Mouse (Mus musculus): ENCODE data around the gene Plcb4. TPM values are rescaled to one million over a fixed set of nuclear protein-coding genes. Genes with fewer than 3 reads are reported as not detected.

The Plcb4 gene
- polyA plus RNA-seq, 1 experiment from 2014 or later, result 32.8 TPM

DNA sequence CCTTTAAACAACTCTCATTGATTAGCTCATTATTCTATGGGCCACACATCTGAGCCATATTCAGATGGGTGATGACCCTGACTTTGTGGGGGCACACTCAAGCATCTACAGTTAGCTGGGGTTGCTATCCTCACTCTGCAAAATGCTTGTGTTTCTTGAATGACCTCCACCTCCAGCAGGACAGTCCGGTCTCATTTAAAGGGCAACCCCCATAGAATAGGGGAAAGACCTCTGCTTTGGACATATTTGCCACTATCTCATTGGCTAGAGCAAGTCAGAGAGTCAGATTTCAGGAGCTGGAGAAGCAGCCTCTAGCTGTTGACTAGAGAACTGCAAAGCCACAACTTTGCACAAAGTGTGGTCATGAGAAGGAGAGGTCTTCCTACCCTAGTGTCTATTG lies 340.6 kb downstream of the Plcb4 start:
- Histone ChIP-seq H3K9me3 (no peaks in the 10 kb centered on the region), H3K27ac (no peak overlapping the region), H3K9ac (no peak overlapping the region), H3K27me3 (replicated peaks) (no peaks in the 10 kb centered on the region), H3K36me3 (no peaks in the 10 kb centered on the region; the same call in 1 of the 2 replicates), H3K4me1 (0 out of 2 replicates have a peak, but pooled peaks cover 2% of the 10 kb centered on the region), H3K4me3 (no peak overlapping the region), H3K4me2 (replicated peaks) (no peak overlapping the region)
- ATAC-seq (ENCODE audit: low FRiP score, low read depth), result no peak
- 79% methylated on average over 1 of the region's 1 CpGs for WGBS

DNA sequence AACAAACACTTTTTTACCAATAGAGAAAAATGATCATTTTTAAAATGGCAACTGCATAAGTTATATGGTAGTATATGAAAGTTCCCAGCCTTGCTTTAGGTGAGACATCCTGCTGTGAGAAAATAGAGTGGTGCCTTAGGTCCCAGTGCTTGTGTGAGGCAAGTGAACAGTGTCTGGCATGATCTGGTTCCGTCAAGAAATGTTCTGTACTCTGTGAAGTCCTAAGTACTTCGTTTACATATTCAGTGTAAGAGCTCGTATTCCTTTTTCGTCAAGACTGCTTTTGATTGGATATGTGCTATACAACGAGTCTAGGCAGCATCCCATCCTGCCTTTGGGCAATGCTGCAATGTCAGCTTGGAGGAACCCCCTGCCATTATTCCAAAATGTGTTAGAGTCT lies 342.1 kb downstream of the Plcb4 start:
- H3K36me3 ChIP-seq, result no peaks in the 10 kb centered on the region; the same call in 1 of the 2 replicates
- 0 out of 2 replicates have a peak, but pooled peaks cover 2% of the 10 kb centered on the region for H3K4me1 ChIP-seq
- H3K27me3 ChIP-seq (replicated peaks), result no peaks in the 10 kb centered on the region
- 80% methylated on average over 5 of the region's 5 CpGs for WGBS
- no peaks in the 10 kb centered on the region for H3K9me3 ChIP-seq
- ATAC-seq (ENCODE audit: low FRiP score, low read depth), result no peak
- no peak overlapping the region for H3K4me3 ChIP-seq
- no peak overlapping the region for H3K4me2 ChIP-seq (replicated peaks)
- no peak overlapping the region for H3K27ac ChIP-seq
- no peak overlapping the region for H3K9ac ChIP-seq

DNA sequence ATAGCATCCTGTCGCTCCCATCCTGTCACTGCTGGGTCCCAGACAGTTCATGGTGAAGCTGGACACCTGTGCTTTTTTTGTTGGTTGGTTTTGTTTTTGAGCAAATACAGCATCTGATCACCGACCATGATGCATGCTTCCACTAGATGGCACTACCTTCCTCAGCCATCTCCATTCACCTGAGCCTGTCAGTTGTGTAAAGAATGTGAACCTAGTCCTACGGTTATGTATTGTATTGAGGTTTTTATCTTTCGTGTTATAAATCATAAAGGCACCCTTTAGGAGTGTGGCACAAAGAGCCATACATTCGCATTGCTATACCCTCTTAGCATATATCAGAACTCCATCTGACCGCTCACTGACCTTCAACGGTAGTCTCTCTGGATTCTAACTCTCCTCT lies 343.3 kb downstream of the Plcb4 start:
- H3K27me3 ChIP-seq (replicated peaks), result no peaks in the 10 kb centered on the region
- H3K4me2 ChIP-seq (replicated peaks), result no peak overlapping the region
- peak; percentile 48 for ATAC-seq (ENCODE audit: low FRiP score, low read depth)
- H3K9me3 ChIP-seq, result no peaks in the 10 kb centered on the region
- H3K4me3 ChIP-seq, result no peak overlapping the region
- H3K9ac ChIP-seq, result no peak overlapping the region
- H3K4me1 ChIP-seq, result 0 out of 2 replicates have a peak, but pooled peaks cover 2% of the 10 kb centered on the region
- 57% methylated on average over 7 of the region's 7 CpGs for WGBS
- H3K36me3 ChIP-seq, result no peaks in the 10 kb centered on the region; the same call in 1 of the 2 replicates
- H3K27ac ChIP-seq, result no peak overlapping the region

GRCm38 (mm10) chr2:136003836-136004235 lies 345.0 kb downstream of the Plcb4 start:
- no peak for ATAC-seq (ENCODE audit: low FRiP score, low read depth)
- H3K27ac ChIP-seq, result no peak overlapping the region
- H3K4me1 ChIP-seq, result no peaks in the 10 kb centered on the region
- 73% methylated on average over 1 of the region's 1 CpGs for WGBS
- H3K27me3 ChIP-seq (replicated peaks), result no peaks in the 10 kb centered on the region
- H3K36me3 ChIP-seq, result no peaks in the 10 kb centered on the region; the same call in 1 of the 2 replicates
- no peak overlapping the region for H3K4me3 ChIP-seq
- H3K9me3 ChIP-seq, result no peaks in the 10 kb centered on the region
- H3K9ac ChIP-seq, result no peak overlapping the region
- H3K4me2 ChIP-seq (replicated peaks), result no peak overlapping the region

DNA sequence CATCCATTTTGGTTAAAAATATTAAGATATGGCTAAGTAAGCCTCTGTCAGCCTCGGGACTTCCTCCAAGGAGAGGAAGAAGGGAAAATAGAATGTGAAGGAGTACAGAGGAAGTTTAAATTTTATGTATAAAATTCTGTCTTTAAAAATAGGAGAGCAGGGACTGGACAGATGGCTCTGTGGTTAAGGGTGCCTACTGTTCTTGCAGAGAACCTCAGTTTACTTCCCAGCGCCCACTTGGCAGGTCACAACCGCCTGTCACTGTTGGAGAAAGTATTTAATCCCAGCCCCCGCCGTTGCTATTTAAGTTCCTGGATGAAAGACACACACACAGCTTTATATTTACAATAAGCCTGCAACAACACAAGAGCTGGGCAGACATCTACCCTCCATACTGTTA lies 347.5 kb downstream of the Plcb4 start:
- no peak overlapping the region for H3K4me2 ChIP-seq (replicated peaks)
- no peaks in the 10 kb centered on the region for H3K27me3 ChIP-seq (replicated peaks)
- no peak overlapping the region for H3K27ac ChIP-seq
- no peak for ATAC-seq (ENCODE audit: low FRiP score, low read depth)
- H3K9me3 ChIP-seq, result no peaks in the 10 kb centered on the region
- no peak overlapping the region for H3K9ac ChIP-seq
- 94% methylated on average over 5 of the region's 5 CpGs for WGBS
- no peaks in the 10 kb centered on the region; the same call in 1 of the 2 replicates for H3K36me3 ChIP-seq
- H3K4me3 ChIP-seq, result no peak overlapping the region
- no peaks in the 10 kb centered on the region for H3K4me1 ChIP-seq

DNA sequence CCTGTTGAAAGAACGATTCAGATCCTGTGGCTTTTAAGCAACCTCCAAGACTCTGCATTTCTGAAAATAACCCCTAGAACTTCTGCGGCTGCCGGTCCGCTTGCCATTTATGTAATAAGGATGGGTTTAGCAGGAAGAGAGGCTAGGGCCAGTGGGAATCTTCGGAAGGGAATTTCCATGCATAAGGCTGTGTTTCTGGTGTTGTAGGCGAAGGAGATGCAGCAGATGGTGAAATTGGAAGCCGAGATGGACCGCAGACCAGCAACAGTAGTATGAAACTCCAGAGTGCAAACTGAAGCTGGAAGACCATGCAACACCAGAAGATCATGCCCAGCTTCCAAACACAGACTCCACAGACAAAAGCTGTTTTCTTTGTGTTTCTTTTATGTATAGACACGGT lies 353.9 kb downstream of the Plcb4 start:
- no peaks in the 10 kb centered on the region for H3K27me3 ChIP-seq (replicated peaks)
- no peak for ATAC-seq (ENCODE audit: low FRiP score, low read depth)
- H3K27ac ChIP-seq, result no peak overlapping the region
- WGBS, result 90% methylated on average over 9 of the region's 9 CpGs
- no peaks in the 10 kb centered on the region for H3K36me3 ChIP-seq
- H3K4me1 ChIP-seq, result no peaks in the 10 kb centered on the region
- no peak overlapping the region for H3K4me3 ChIP-seq
- H3K9ac ChIP-seq, result no peak overlapping the region
- no peak overlapping the region for H3K4me2 ChIP-seq (replicated peaks)
- H3K9me3 ChIP-seq, result no peaks in the 10 kb centered on the region

DNA sequence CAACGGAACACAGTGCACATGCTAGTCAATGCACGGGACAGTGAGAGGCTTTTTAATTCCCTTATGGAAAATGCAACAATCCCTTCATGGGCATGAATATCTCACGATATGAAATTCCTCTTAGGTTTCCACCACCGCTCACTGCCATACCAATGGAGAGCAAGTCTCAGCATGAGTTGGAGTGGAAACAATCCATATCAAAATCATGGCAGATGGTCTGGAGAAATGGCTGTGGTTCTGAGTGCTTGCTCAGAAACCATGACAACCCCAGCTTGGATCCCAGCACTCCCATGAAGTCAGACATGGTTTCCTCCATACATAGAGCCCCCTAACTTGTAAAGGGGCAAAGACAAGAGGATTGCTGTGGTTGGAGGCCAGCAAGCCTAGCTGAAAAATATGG lies 389.7 kb downstream of the Plcb4 start:
- 88% methylated on average over 4 of the region's 4 CpGs for WGBS
- Histone ChIP-seq H3K36me3 (no peaks in the 10 kb centered on the region), H3K4me2 (replicated peaks) (no peak overlapping the region), H3K9ac (no peak overlapping the region), H3K9me3 (no peaks in the 10 kb centered on the region), H3K27ac (no peak overlapping the region), H3K4me3 (no peak overlapping the region), H3K4me1 (peaks cover 3% of the 10 kb centered on the region), H3K27me3 (replicated peaks) (no peaks in the 10 kb centered on the region)
- no peak for ATAC-seq (ENCODE audit: low FRiP score, low read depth)

GRCm38 (mm10) chr2:136050793-136051615 lies 392.2 kb downstream of the Plcb4 start:
- Histone ChIP-seq H3K9me3 (no peaks in the 10 kb centered on the region), H3K4me3 (peak overlapping the region; percentile 34), H3K27ac (peak overlapping the region; percentile 87), H3K4me2 (replicated peaks) (peak overlapping the region; percentile 59), H3K27me3 (replicated peaks) (no peaks in the 10 kb centered on the region), H3K9ac (peak overlapping the region; percentile 57), H3K4me1 (peaks cover 3% of the 10 kb centered on the region), H3K36me3 (no peaks in the 10 kb centered on the region)
- WGBS, result 14% methylated on average over 27 of the region's 27 CpGs
- ATAC-seq (ENCODE audit: low FRiP score, low read depth), result peak; percentile 87

GRCm38 (mm10) chr2:136051688-136052289 lies 393.0 kb downstream of the Plcb4 start, which contains the start of gene Lamp5:
TSS of gene Lamp5 (plus strand) at chr2:136052239.
- WGBS, result 2% methylated on average over 8 of the region's 8 CpGs
- Histone ChIP-seq H3K9ac (peak within 1 kb of the TSS; percentile 57), H3K9me3 (no peaks in the 10 kb centered on the region), H3K36me3 (no peaks in the 10 kb centered on the region), H3K27me3 (replicated peaks) (no peaks in the 10 kb centered on the region), H3K4me1 (peaks cover 3% of the 10 kb centered on the region), H3K4me2 (replicated peaks) (peak within 1 kb of the TSS; percentile 59), H3K27ac (peak within 1 kb of the TSS; percentile 87), H3K4me3 (peak within 1 kb of the TSS; percentile 34)
- ATAC-seq (ENCODE audit: low FRiP score, low read depth), result peak; percentile 61

- Histone ChIP-seq H3K9ac (peak overlapping the region; percentile 81), H3K9me3 (no peaks in the 10 kb centered on the region), H3K36me3 (no peaks in the 10 kb centered on the region), H3K4me2 (replicated peaks) (peak overlapping the region; percentile 64), H3K4me1 (peaks cover 7% of the 10 kb centered on the region), H3K27ac (peak overlapping the region; percentile 72), H3K27me3 (replicated peaks) (peaks cover 35% of the 10 kb centered on the region), H3K4me3 (peak overlapping the region; percentile 47)
- peak; percentile 69 for ATAC-seq (ENCODE audit: low FRiP score, low read depth)
- WGBS, result 4% methylated on average over 19 of the region's 19 CpGs
These were observed 399.1 kb downstream of the Plcb4 start for GRCm38 (mm10) chr2:136057861-136058331.

DNA sequence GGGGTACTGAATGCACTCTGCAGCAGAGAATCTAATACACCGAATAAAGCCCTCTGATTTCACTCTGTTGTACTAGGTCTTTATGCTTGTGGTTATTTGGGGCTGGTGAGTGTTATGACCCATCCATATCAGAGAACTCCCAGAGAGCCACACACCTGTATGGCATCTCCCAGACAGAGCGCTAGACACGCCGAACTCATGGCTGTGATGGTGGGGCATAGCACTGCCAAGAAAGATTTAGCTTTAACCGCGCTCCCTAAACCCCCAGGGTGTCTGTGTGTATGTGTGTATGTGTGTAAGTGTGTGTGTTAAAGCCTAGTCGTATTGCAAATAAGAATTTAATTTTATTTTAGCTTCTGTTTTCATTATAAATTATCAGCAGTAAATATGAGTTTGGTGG lies 399.6 kb downstream of the Plcb4 start:
- Histone ChIP-seq H3K4me2 (replicated peaks) (peak overlapping the region; percentile 64), H3K36me3 (no peaks in the 10 kb centered on the region), H3K9ac (peak overlapping the region; percentile 81), H3K9me3 (no peaks in the 10 kb centered on the region), H3K4me3 (peak overlapping the region; percentile 47), H3K4me1 (peaks cover 7% of the 10 kb centered on the region), H3K27me3 (replicated peaks) (peaks cover 35% of the 10 kb centered on the region), H3K27ac (peak overlapping the region; percentile 72)
- WGBS, result 4% methylated on average over 7 of the region's 7 CpGs
- peak; percentile 31; the same call in 1 of the 2 replicates for ATAC-seq (ENCODE audit: low FRiP score, low read depth)

DNA sequence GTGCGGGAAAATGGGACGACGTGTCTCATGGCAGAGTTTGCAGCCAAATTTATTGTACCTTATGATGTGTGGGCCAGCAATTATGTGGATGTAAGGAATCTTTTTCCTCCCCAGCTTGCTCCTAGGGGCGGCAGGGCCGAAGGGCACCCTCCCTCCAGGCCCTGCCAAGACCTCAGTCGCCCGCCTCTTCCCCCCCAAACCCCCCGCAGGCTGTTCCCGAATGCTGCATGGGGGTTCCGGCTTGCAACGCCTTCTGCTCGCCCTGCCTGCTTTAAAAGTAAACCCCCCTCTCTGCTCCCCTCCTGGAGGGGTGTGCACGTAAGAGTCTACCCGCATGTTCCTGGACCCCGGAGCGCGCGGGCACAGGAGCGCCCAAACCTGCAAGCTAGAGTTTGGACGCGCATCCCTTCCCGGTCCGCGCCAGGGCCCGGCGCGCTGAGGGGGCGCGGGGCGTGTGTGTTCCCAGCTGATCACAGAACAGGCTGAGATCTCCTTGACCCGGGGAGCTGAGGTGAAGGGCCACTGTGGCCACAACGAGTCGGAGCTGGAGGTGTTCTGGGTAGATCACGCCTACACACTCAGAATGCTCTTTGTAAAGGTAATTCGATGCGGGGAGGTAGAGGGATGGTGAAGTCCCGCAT lies 400.3 kb downstream of the Plcb4 start:
- peaks cover 35% of the 10 kb centered on the region for H3K27me3 ChIP-seq (replicated peaks)
- H3K9me3 ChIP-seq, result no peaks in the 10 kb centered on the region
- H3K27ac ChIP-seq, result peak overlapping the region; percentile 72
- H3K4me3 ChIP-seq, result peak overlapping the region; percentile 47
- peak overlapping the region; percentile 81 for H3K9ac ChIP-seq
- peak overlapping the region; percentile 64 for H3K4me2 ChIP-seq (replicated peaks)
- no peak for ATAC-seq (ENCODE audit: low FRiP score, low read depth)
- peaks cover 7% of the 10 kb centered on the region for H3K4me1 ChIP-seq
- 1% methylated on average over 37 of the region's 37 CpGs for WGBS
- no peaks in the 10 kb centered on the region for H3K36me3 ChIP-seq
